Mouse (Mus musculus) forebrain, postnatal 0 days (tissue): Measurements from ENCODE around the gene Gm20481. TPM values are rescaled to one million over a fixed set of nuclear protein-coding genes. Genes with fewer than 3 reads are reported as not detected.
"Not testable (repeated sequence)": the region's sequence is repeated elsewhere in the genome, so short reads cannot be mapped to it uniquely, and the experiment has no call there.

ENCODE experiments used
- ATAC-seq: fragments of 200-750 bp; cut with Nextera tagmentation; 2 replicates; pipeline ENCODE4 v1.8.0; 2017; ENCODE audit warnings: mild to moderate bottlenecking, moderate library complexity
- DNase-seq: peaks from one replicate; pipeline ENCODE4 v3.0.0-alpha.2; 2015
- H3K27ac ChIP-seq: fragments of 300-500 bp; sonication (generic); 2 replicates; pipeline ENCODE4 v1.5.1; 2014; ENCODE audit warnings: low read depth, mild to moderate bottlenecking, antibody characterized with exemption, low read length, moderate library complexity, mixed read lengths
- H3K27me3 ChIP-seq: fragments of 300-500 bp; sonication (generic); 2 replicates; pipeline ENCODE4 v1.6.1; 2014; ENCODE audit warnings: mild to moderate bottlenecking, low read length, mixed read lengths; ENCODE audit not compliant: insufficient read depth
- H3K36me3 ChIP-seq: fragments of 300-500 bp; sonication (generic); 2 replicates; pipeline ENCODE4 v1.6.1; 2014; ENCODE audit warnings: mild to moderate bottlenecking, moderate library complexity; ENCODE audit not compliant: insufficient read depth
- H3K4me1 ChIP-seq: fragments of 300-500 bp; sonication (generic); 2 replicates; pipeline ENCODE4 v1.6.1; 2014; ENCODE audit warnings: antibody characterized with exemption; ENCODE audit not compliant: insufficient read depth
- H3K4me2 ChIP-seq: fragments of 300-500 bp; sonication (generic); 2 replicates; pipeline ENCODE4 v1.6.1; 2014; ENCODE audit warnings: low read depth, mild to moderate bottlenecking, moderate library complexity
- H3K4me3 ChIP-seq: fragments of 300-500 bp; sonication (generic); 2 replicates; pipeline ENCODE4 v1.5.1; 2014; ENCODE audit warnings: low read depth, low read length, mixed read lengths
- H3K9ac ChIP-seq: fragments of 300-500 bp; sonication (generic); 2 replicates; pipeline ENCODE4 v1.6.1; 2014; ENCODE audit warnings: mild to moderate bottlenecking
- H3K9me3 ChIP-seq: fragments of 300-500 bp; sonication (generic); 2 replicates; pipeline ENCODE4 v1.6.1; 2016; ENCODE audit warnings: low read length
- CTCF ChIP-seq: sonication (generic); IDR thresholded peaks from 2 replicates; pipeline ENCODE4 v1.5.1; 2016; ENCODE audit warnings: antibody characterized with exemption, control low read depth, low read depth
- WGBS: fragments of 180-500 bp; shearing (Covaris S2); extraction: QIAGEN DNeasy Blood & Tissue Kit; methylation state at CpG from one replicate; pipeline ENCODE4 v1.1.7; 2014; 5-methylcytosine and 5-hydroxymethylcytosine counted together
- polyA plus RNA-seq: library from polyadenylated mRNA; unstranded; fragments of >200 nt; fragmentation: Nextera tagmentation; extraction: Ambion mirVana; gene quantifications from 2 replicates; pipeline ENCODE4 v1.2.1, GENCODE M21; 2015
- total RNA-seq: library from RNA; depleted of rRNA; stranded (reverse); fragments of >200 nt; gene quantifications from 2 replicates; pipeline ENCODE4 v1.2.3, GENCODE M21; 2014; rRNA removed

Gene Gm20481
- total RNA-seq (not detected in 2 replicates), polyA plus RNA-seq (not detected in 2 replicates)

- not testable (repeated sequence) for H3K27me3 ChIP-seq, DNase-seq, H3K4me1 ChIP-seq, H3K27ac ChIP-seq, ATAC-seq, H3K4me2 ChIP-seq, H3K36me3 ChIP-seq, H3K9ac ChIP-seq, H3K4me3 ChIP-seq, H3K9me3 ChIP-seq
- 72% methylated on average over 6 of the region's 11 CpGs for WGBS
Measured at GRCm38 (mm10) chr17:34969822-34970221, at the start of gene Gm20481. Gm20481 (plus strand) TSS chr17:34969912.

- Histone ChIP-seq H3K9ac (no peak overlapping the region), H3K4me3 (no peak overlapping the region), H3K4me1 (no peaks in the 10 kb centered on the region), H3K36me3 (no peaks in the 10 kb centered on the region), H3K4me2 (no peak overlapping the region), H3K9me3 (no peaks in the 10 kb centered on the region), H3K27ac (no peak overlapping the region), H3K27me3 (no peaks in the 10 kb centered on the region)
- ATAC-seq (no peak), DNase-seq (no peak)
- no peak for TF ChIP-seq CTCF
- WGBS = 53% methylated on average over 6 of the region's 6 CpGs
Measured at GRCm38 (mm10) chr17:34922939-34923338, 46.8 kb upstream of the Gm20481 start.

- Histone ChIP-seq H3K36me3 (no peaks in the 10 kb centered on the region), H3K4me3 (no peak overlapping the region), H3K27me3 (no peaks in the 10 kb centered on the region), H3K27ac (no peak overlapping the region), H3K9me3 (no peaks in the 10 kb centered on the region), H3K4me1 (no peaks in the 10 kb centered on the region), H3K4me2 (no peak overlapping the region), H3K9ac (no peak overlapping the region)
- ATAC-seq (no peak), DNase-seq (no peak)
- WGBS = 70% methylated on average over 5 of the region's 5 CpGs
- no peak for TF ChIP-seq CTCF
Measured at GRCm38 (mm10) chr17:34924258-34924657, 45.5 kb upstream of the Gm20481 start.

DNA sequence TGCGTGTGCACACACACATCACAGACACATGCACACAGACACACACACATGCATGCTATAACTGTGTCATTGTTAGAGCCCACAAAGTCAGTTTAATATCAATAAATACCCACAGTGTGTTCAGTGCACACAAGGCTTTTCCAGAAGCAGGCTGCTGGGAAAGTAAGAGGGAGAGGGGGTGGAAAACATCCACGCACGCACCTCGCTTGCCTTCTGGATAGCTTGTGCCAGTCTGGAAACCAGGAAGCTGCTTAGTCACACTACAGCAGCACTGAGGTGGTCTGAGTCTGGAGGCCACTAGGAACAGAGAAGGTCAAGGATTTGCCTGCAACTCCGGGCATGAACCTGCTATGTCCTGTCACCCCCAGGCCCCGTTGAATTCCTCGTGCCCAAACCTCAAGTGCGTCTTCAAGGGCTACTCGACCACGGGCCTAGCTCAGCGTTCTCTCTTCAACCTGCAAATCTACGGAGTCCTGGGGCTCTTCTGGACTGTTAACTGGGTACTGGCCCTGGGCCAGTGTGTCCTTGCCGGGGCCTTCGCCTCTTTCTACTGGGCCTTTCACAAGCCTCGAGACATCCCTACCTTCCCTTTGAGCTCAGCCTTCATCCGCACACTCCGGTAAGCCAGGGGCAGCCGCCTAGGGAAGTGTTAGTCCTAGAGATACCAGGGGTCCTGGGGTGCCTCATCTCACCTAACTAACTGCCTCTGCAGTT lies 42.2 kb upstream of the Gm20481 start:
- H3K9me3 ChIP-seq = no peaks in the 10 kb centered on the region
- H3K9ac ChIP-seq = no peak overlapping the region
- WGBS = 89% methylated on average over 18 of the region's 18 CpGs
- H3K27me3 ChIP-seq = no peaks in the 10 kb centered on the region
- no peak for DNase-seq
- no peak overlapping the region for H3K27ac ChIP-seq
- no peak for ATAC-seq
- no peak overlapping the region for H3K4me2 ChIP-seq
- H3K4me1 ChIP-seq = peaks cover 7% of the 10 kb centered on the region
- no peaks in the 10 kb centered on the region for H3K36me3 ChIP-seq
- TF ChIP-seq CTCF = no peak
- H3K4me3 ChIP-seq = no peak overlapping the region

- H3K9me3 ChIP-seq = no peaks in the 10 kb centered on the region
- no peak for TF ChIP-seq CTCF
- no peak for ATAC-seq
- H3K36me3 ChIP-seq = peaks cover 3% of the 10 kb centered on the region; the same call in 1 of the 2 replicates
- no peak overlapping the region for H3K27ac ChIP-seq
- H3K9ac ChIP-seq = no peak overlapping the region
- H3K27me3 ChIP-seq = no peaks in the 10 kb centered on the region
- H3K4me1 ChIP-seq = peaks cover 7% of the 10 kb centered on the region
- 77% methylated on average over 4 of the region's 4 CpGs for WGBS
- H3K4me3 ChIP-seq = no peak overlapping the region
- no peak for DNase-seq
- no peak overlapping the region for H3K4me2 ChIP-seq
Measured at GRCm38 (mm10) chr17:34928841-34929240, 40.9 kb upstream of the Gm20481 start.

DNA sequence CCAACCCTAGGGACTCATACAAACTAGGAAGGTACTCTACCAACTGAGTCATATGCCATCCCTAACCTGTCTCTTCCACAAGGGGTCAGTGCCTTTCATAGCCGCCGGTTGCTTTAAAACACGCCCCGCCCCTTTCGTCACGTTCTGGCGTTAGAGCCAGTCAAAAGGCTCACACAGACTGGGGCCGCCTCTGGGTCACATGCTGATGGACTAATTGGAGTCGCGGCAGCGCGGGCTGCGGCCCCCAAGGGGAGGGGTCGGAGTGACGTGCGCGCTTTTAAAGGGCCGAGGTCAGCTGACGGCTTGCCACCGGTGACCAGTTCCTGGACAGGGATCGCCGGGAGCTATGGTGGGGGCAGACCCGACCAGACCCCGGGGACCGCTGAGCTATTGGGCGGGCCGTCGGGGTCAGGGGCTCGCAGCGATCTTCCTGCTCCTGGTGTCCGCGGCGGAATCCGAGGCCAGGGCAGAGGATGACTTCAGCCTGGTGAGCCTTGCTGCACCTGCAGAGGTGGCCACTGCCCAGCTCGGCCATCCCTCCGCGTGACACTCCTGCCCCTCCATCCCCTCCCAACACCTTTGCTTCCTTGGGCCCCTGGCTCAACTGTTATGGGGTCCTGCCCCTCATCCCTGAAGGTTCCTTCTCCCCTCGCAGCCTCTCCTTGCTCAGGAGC lies 38.5 kb upstream of the Gm20481 start, which contains the start of gene Neu1:
Gene Neu1, plus strand, starts transcription at position 193 of the 674 bp plus-strand sequence.
- WGBS = 1% methylated on average over 38 of the region's 38 CpGs
- Histone ChIP-seq H3K36me3 (peaks cover 20% of the 10 kb centered on the region), H3K9ac (peak within 1 kb of the TSS; percentile 88), H3K27me3 (no peaks in the 10 kb centered on the region), H3K9me3 (no peaks in the 10 kb centered on the region), H3K4me1 (peaks cover 7% of the 10 kb centered on the region), H3K27ac (peak within 1 kb of the TSS; percentile 67), H3K4me2 (peak within 1 kb of the TSS; percentile 99), H3K4me3 (peak within 1 kb of the TSS; percentile 87)
- ATAC-seq (peak; percentile 99), DNase-seq (peak; percentile 98)
- TF ChIP-seq CTCF = peak; percentile 83

DNA sequence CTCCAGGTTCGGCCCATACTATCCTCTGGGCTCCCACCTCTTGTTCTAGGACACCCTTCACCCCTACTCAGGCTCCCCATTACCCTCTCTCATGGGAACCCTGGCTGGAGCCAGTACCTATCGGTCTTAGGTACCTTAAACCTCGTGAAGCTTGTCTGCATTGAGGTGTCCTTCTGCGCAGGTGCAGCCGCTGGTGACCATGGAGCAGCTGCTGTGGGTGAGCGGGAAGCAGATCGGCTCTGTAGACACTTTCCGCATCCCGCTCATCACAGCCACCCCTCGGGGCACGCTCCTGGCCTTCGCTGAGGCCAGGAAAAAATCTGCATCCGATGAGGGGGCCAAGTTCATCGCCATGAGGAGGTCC lies 38.0 kb upstream of the Gm20481 start:
- Histone ChIP-seq H3K9ac (peak overlapping the region; percentile 88), H3K4me2 (peak overlapping the region; percentile 99), H3K27ac (peak overlapping the region; percentile 67), H3K27me3 (no peaks in the 10 kb centered on the region), H3K36me3 (peaks cover 20% of the 10 kb centered on the region), H3K4me3 (peak overlapping the region; percentile 87), H3K4me1 (peaks cover 7% of the 10 kb centered on the region), H3K9me3 (no peaks in the 10 kb centered on the region)
- DNase-seq (peak; percentile 38), ATAC-seq (peak; percentile 5)
- WGBS = 11% methylated on average over 14 of the region's 14 CpGs
- no peak for TF ChIP-seq CTCF
